In genomic region chr14:25765921-25766320, GRCm38 (mm10) we compare ENCODE assay signal across 8 mouse cellular contexts. TPM values are rescaled to one million over a fixed set of nuclear protein-coding genes. Genes with fewer than 3 reads are reported as not detected.
DNase-seq lines count a peak whose midpoint lies in the region; ATAC-seq and TF ChIP-seq lines count a peak whose summit lies in the region.

No protein-coding gene starts in this region.

- DNase-seq in lung, embryonic 14.5 days, result no peak
- no peak for DNase-seq in lung, adult 2 months
- peak; percentile 55 for DNase-seq in telencephalon, adult 2 months (ENCODE audit: low read depth, low spot score)
- no peak for DNase-seq in B cell, adult 2 months
- DNase-seq in gastrocnemius, postnatal 10 days, result no peak

- no peak for ATAC-seq in lung, embryonic 14.5 days (ENCODE audit: insufficient read depth)
- ATAC-seq in embryonic facial prominence, embryonic 15.5 days (ENCODE audit: insufficient number of reproducible peaks, low FRiP score, low TSS enrichment, low read depth), result no peak
- ATAC-seq in intestine, embryonic 15.5 days, result no peak
- no peak for ATAC-seq in liver, embryonic 15.5 days (ENCODE audit: insufficient read depth)

- H3K9ac ChIP-seq in lung, embryonic 14.5 days, result peak overlapping the region; percentile 76; the same call in 1 of the 2 replicates
- no peak overlapping the region for H3K9ac ChIP-seq in embryonic facial prominence, embryonic 15.5 days
- peak overlapping the region; percentile 79 for H3K9ac ChIP-seq in intestine, embryonic 15.5 days
- H3K9ac ChIP-seq in liver, embryonic 15.5 days, result no peak overlapping the region

- H3K4me2 ChIP-seq in lung, embryonic 14.5 days, result peak overlapping the region; percentile 91
- H3K4me2 ChIP-seq in embryonic facial prominence, embryonic 15.5 days (replicated peaks), result peak overlapping the region; percentile 88
- peak overlapping the region; percentile 95 for H3K4me2 ChIP-seq in intestine, embryonic 15.5 days (replicated peaks)
- peak overlapping the region; percentile 83; the same call in 1 of the 2 replicates for H3K4me2 ChIP-seq in liver, embryonic 15.5 days

- H3K4me1 ChIP-seq in lung, embryonic 14.5 days (ENCODE audit: insufficient read depth), result peaks cover 22% of the 10 kb centered on the region
- H3K4me1 ChIP-seq in lung, adult 2 months (ENCODE audit: control insufficient read depth, insufficient read depth, low read length), result peaks cover 13% of the 10 kb centered on the region
- H3K4me1 ChIP-seq in embryonic facial prominence, embryonic 15.5 days, result peaks cover 69% of the 10 kb centered on the region
- H3K4me1 ChIP-seq in intestine, embryonic 15.5 days (replicated peaks), result peaks cover 31% of the 10 kb centered on the region
- peaks cover 35% of the 10 kb centered on the region for H3K4me1 ChIP-seq in liver, embryonic 15.5 days (replicated peaks)

- H3K36me3 ChIP-seq in lung, embryonic 14.5 days (ENCODE audit: insufficient read depth), result no peaks in the 10 kb centered on the region; the same call in 1 of the 2 replicates
- no peaks in the 10 kb centered on the region for H3K36me3 ChIP-seq in embryonic facial prominence, embryonic 15.5 days
- no peaks in the 10 kb centered on the region for H3K36me3 ChIP-seq in intestine, embryonic 15.5 days
- H3K36me3 ChIP-seq in liver, embryonic 15.5 days (replicated peaks), result no peaks in the 10 kb centered on the region

- TF ChIP-seq POLR2A in lung, adult 2 months (IDR thresholded peaks at IDR 0.05; ENCODE audit: borderline replicate concordance, extremely low read depth, low read depth, low read length), result no peak

- no peak for TF ChIP-seq CTCF in lung, embryonic 14.5 days (IDR thresholded peaks at IDR 0.05; ENCODE audit: low read depth)
- no peak for TF ChIP-seq CTCF in lung, adult 2 months (IDR thresholded peaks at IDR 0.05; ENCODE audit: insufficient read depth, low read length)

- H3K27me3 ChIP-seq in lung, embryonic 14.5 days (ENCODE audit: insufficient read depth, low read length), result no peaks in the 10 kb centered on the region
- no peaks in the 10 kb centered on the region for H3K27me3 ChIP-seq in embryonic facial prominence, embryonic 15.5 days
- no peaks in the 10 kb centered on the region for H3K27me3 ChIP-seq in intestine, embryonic 15.5 days (replicated peaks)
- H3K27me3 ChIP-seq in liver, embryonic 15.5 days, result peaks cover 27% of the 10 kb centered on the region

- 33% methylated on average over 8 of the region's 8 CpGs for WGBS in lung, embryonic 14.5 days
- WGBS in lung, adult 2 months, result 34% methylated on average over 8 of the region's 8 CpGs
- 30% methylated on average over 8 of the region's 8 CpGs for WGBS in embryonic facial prominence, embryonic 15.5 days
- WGBS in intestine, embryonic 15.5 days, result 48% methylated on average over 8 of the region's 8 CpGs
- WGBS in liver, embryonic 15.5 days (ENCODE audit: insufficient replicate concordance), result 48% methylated on average over 8 of the region's 8 CpGs

- H3K4me3 ChIP-seq in lung, embryonic 14.5 days (ENCODE audit: low read depth, low read length), result peak overlapping the region; percentile 76
- H3K4me3 ChIP-seq in lung, adult 2 months (replicated peaks; ENCODE audit: extremely low read depth, low read depth, low read length), result no peak overlapping the region
- H3K4me3 ChIP-seq in embryonic facial prominence, embryonic 15.5 days (replicated peaks), result peak overlapping the region; percentile 83
- peak overlapping the region; percentile 80 for H3K4me3 ChIP-seq in intestine, embryonic 15.5 days (replicated peaks)
- no peak overlapping the region for H3K4me3 ChIP-seq in liver, embryonic 15.5 days (replicated peaks)

- H3K9me3 ChIP-seq in lung, embryonic 14.5 days (ENCODE audit: low read depth, low read length), result no peaks in the 10 kb centered on the region
- no peaks in the 10 kb centered on the region for H3K9me3 ChIP-seq in embryonic facial prominence, embryonic 15.5 days (replicated peaks)
- no peaks in the 10 kb centered on the region for H3K9me3 ChIP-seq in intestine, embryonic 15.5 days
- H3K9me3 ChIP-seq in liver, embryonic 15.5 days (replicated peaks), result no peaks in the 10 kb centered on the region

- H3K27ac ChIP-seq in lung, embryonic 14.5 days (ENCODE audit: low read depth), result no peak overlapping the region
- peak overlapping the region; percentile 95 for H3K27ac ChIP-seq in embryonic facial prominence, embryonic 15.5 days (replicated peaks)
- H3K27ac ChIP-seq in intestine, embryonic 15.5 days, result no peak overlapping the region
- H3K27ac ChIP-seq in liver, embryonic 15.5 days (replicated peaks), result no peak overlapping the region

RNA-seq across cellular contexts. Expression of gene Zcchc24, which starts 2.9 kb away (rescaled TPM):
- polyA plus RNA-seq in lung, embryonic 14.5 days (2014; fragmentation: Nextera tagmentation; extraction: Ambion mirVana), result 29.6 and 29.8 TPM in 2 replicates
- polyA plus RNA-seq in lung, adult 2 months (2012; rRNA removed), result 41.7 and 44.9 TPM in 2 replicates
- polyA plus RNA-seq in embryonic facial prominence, embryonic 15.5 days (2015; fragmentation: Nextera tagmentation; extraction: Ambion mirVana), result 34.0 and 35.2 TPM in 2 replicates
- 20.6 and 21.0 TPM in 2 replicates for polyA plus RNA-seq in intestine, embryonic 15.5 days (2015; fragmentation: Nextera tagmentation; extraction: Ambion mirVana)
- 7.5 and 8.3 TPM in 2 replicates for polyA plus RNA-seq in liver, embryonic 15.5 days (2015; fragmentation: Nextera tagmentation; extraction: Ambion mirVana)
- 10 to 100 TPM; 65.9 to 66.6 TPM for total RNA-seq in gastrocnemius, postnatal 10 days (2021)

Comparison
In these comparisons a context has a peak if more than half of its experiments do, and no peak if none do; other contexts are left out.
1. H3K4me3 ChIP-seq: peak in lung, embryonic 14.5 days (single experiment), embryonic facial prominence, embryonic 15.5 days (single experiment) and intestine, embryonic 15.5 days (single experiment); none in lung, adult 2 months (single experiment) and liver, embryonic 15.5 days (single experiment).
2. H3K9ac ChIP-seq: peak in lung, embryonic 14.5 days (single experiment) and intestine, embryonic 15.5 days (single experiment); none in embryonic facial prominence, embryonic 15.5 days (single experiment) and liver, embryonic 15.5 days (single experiment).
3. Peak in every context shown above with its lines, with median percentiles within 50 percentile points of each other: H3K4me2 ChIP-seq.